Mouse (Mus musculus) erythroblast, embryonic 14.5 days (primary cell): ENCODE results near the gene Ptpa.

Experiments used
- GATA1 ChIP-seq: IDR thresholded peaks from 2 replicates; pipeline ENCODE4 v1.6.1; 2012; ENCODE audit warnings: low read length, inconsistent platforms, mixed read lengths
- TAL1 ChIP-seq: IDR thresholded peaks from 3 replicates; pipeline ENCODE4 v1.6.1; 2012; ENCODE audit warnings: low read length, inconsistent platforms, mixed read lengths

GRCm38 (mm10) chr2:30377721-30378120 is 38.1 kb upstream of the Ptpa start:
- TF ChIP-seq GATA1 (no peak), TAL1 (no peak)
